Mouse (Mus musculus): ENCODE measurements around the gene Cnpy4. TPM values are rescaled to one million over a fixed set of nuclear protein-coding genes. Genes with fewer than 3 reads are reported as not detected.

Cnpy4 gene
- 10 to 100 TPM; 21.5 to 24.7 TPM for total RNA-seq (2021)
- long read RNA-seq, experiment 1, transcript Cnpy4-202 (6 exons, 1,855 nt) = major isoform, 18 of 20 reads
- long read RNA-seq, experiment 1, partial matches to known transcripts = 1 of 20 reads
- long read RNA-seq, experiment 1, other reads (novel, unspliced or antisense) = 1 of 20 reads
- long read RNA-seq, experiment 2, transcript Cnpy4-202 (6 exons, 1,855 nt) = major isoform, 9 of 10 reads
- long read RNA-seq, experiment 2, partial matches to known transcripts = 0 of 10 reads
- long read RNA-seq, experiment 2, other reads (novel, unspliced or antisense) = 1 of 10 reads

GRCm38 (mm10) chr5:138186950-138187638, at the start of gene Cnpy4, which contains the start of gene Taf6:
Gene Cnpy4, plus strand, starts transcription at chr5:138187485.
Gene Taf6, minus strand, starts transcription at chr5:138187451.
- DNase-seq = peak; percentile 80 to 85

GRCm38 (mm10) chr5:138137935-138138549, 49.2 kb upstream of the Cnpy4 start:
- peak in 1 of 2 experiments; percentile 46 for DNase-seq

- no peak for DNase-seq
Measured at GRCm38 (mm10) chr5:138138585-138138984, 48.7 kb upstream of the Cnpy4 start.

GRCm38 (mm10) chr5:138154390-138154789, 32.9 kb upstream of the Cnpy4 start:
- DNase-seq = no peak

- DNase-seq = peak; percentile 87 to 90
Measured at GRCm38 (mm10) chr5:138155443-138155976, 31.8 kb upstream of the Cnpy4 start, which contains the start of gene Zfp113. Gene Zfp113, minus strand, starts transcription at chr5:138155744.

- DNase-seq = no peak
Measured at GRCm38 (mm10) chr5:138160224-138160762, 27.0 kb upstream of the Cnpy4 start.

- DNase-seq = peak; percentile 97
Measured at GRCm38 (mm10) chr5:138160842-138161665, 26.2 kb upstream of the Cnpy4 start, which contains the start of gene Cops6. Gene Cops6, plus strand, starts transcription at chr5:138161071.

- no peak for DNase-seq
Measured at GRCm38 (mm10) chr5:138163046-138163445, 24.2 kb upstream of the Cnpy4 start.

GRCm38 (mm10) chr5:138163610-138164009, 23.7 kb upstream of the Cnpy4 start:
- no peak for DNase-seq

- DNase-seq = no peak
Measured at GRCm38 (mm10) chr5:138165594-138165993, 21.7 kb upstream of the Cnpy4 start.

GRCm38 (mm10) chr5:138170936-138171561, 16.2 kb upstream of the Cnpy4 start:
- DNase-seq = peak; percentile 97

- peak; percentile 96 to 98 for DNase-seq
Measured at GRCm38 (mm10) chr5:138171695-138172491, 15.4 kb upstream of the Cnpy4 start, which contains the start of the genes Ap4m1 and Mcm7. Gene Ap4m1, plus strand, starts transcription at chr5:138172002. Gene Mcm7, minus strand, starts transcription at chr5:138172422.

GRCm38 (mm10) chr5:138173217-138173616, 14.1 kb upstream of the Cnpy4 start:
- no peak for DNase-seq

GRCm38 (mm10) chr5:138187661-138188306, 499 bp downstream of the Cnpy4 start:
- peak; percentile 65 to 73 for DNase-seq

GRCm38 (mm10) chr5:138193771-138194727, 6.8 kb downstream of the Cnpy4 start, which contains the start of gene Mblac1:
Gene Mblac1, plus strand, starts transcription at chr5:138194314.
- peak; percentile 85 to 86 for DNase-seq

- DNase-seq = peak; percentile 43 to 50
Measured at GRCm38 (mm10) chr5:138194755-138195345, 7.6 kb downstream of the Cnpy4 start.

- no peak for DNase-seq
Measured at GRCm38 (mm10) chr5:138195463-138195862, 8.2 kb downstream of the Cnpy4 start.
